Mouse (Mus musculus) hindlimb bud, embryonic 11.5 days (tissue): Measurements from ENCODE around the gene Rps5.
A peak's percentile ranks its signal among the peaks of the same experiment; 100 is the strongest.
"Not testable (repeated sequence)": the region's sequence is repeated elsewhere in the genome, so short reads cannot be mapped to it uniquely, and the experiment has no call there.

ENCODE experiments used
- DNase-seq: peaks from one replicate; pipeline ENCODE4 v3.0.0-alpha.2; 2012; ENCODE audit warnings: low read depth, low spot score; ENCODE audit errors: extremely low spot score

Gene Rps5

GRCm38 (mm10) chr7:12927191-12927680 lies 5.1 kb downstream of the Rps5 start, which contains the start of gene Rnf225:
Gene Rnf225, plus strand, starts transcription at chr7:12927416.
- no peak for DNase-seq

DNA sequence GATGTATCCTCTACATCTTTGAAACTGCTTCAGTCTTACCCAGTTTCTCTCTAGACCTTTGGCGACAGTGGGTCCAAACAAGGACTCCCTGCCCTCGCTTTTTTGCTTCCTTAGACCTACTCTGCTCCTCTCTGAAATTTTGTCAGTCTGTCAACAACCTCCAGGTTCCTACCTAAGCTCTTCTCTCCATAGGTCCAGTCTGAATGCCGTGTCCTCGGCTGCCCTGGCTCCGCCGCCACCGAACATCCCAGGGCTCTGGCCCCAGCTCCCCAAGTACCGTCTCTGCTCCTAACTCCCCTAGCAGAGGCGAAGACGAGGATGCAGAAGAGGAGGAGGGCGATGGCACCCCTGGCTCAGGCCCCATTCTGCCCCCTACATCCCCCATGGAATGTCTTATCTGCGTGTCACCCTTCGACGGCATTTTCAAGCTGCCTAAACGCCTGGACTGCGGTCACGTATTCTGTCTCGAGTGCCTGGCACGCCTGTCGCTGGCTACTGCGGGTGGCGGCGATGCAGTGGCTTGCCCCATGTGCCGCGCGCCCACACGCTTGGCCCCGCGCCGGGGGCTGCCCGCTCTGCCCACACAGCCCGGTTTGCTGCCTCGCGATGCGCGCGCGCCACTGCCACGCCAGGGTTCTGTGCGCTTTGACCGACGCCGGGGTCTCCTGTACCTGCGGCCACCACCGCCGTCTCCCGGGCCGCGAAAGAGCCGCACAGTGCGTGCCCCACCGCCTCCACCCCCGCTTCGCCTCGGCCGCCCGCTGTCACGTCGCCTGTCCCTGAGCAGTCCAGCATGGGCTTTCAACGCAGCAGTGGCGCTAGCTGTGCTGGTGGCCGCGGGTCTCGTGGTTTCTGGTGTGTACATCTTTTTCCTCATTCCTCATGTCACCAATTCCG lies 5.9 kb downstream of the Rps5 start:
- no peak for DNase-seq

- DNase-seq: no peak
These were observed 11.6 kb downstream of the Rps5 start for GRCm38 (mm10) chr7:12933615-12934140.

- DNase-seq: no peak
These were observed 12.7 kb downstream of the Rps5 start for GRCm38 (mm10) chr7:12934808-12935207.

GRCm38 (mm10) chr7:12937254-12937803 lies 15.2 kb downstream of the Rps5 start:
- not testable (repeated sequence) for DNase-seq

DNA sequence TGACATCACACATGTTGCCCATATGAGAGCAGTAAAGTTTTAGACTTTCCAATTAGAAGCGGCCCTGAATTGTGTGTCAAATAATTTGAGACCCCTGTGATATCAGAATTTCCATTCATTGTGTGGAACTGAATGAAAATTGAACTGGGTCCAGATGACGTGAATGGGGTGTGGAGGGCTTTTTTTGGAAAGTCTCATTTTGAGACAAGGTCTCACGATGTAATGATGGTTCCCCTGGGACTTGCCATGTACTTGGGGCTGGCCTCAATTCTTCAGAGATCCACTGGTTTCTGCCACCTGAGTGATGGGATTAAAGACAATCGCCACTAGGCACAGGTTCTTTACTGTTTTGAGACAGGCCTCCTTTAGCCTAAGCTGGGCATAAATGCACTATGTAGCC lies 18.5 kb downstream of the Rps5 start:
- DNase-seq: no peak

GRCm38 (mm10) chr7:12943488-12943887 lies 21.4 kb downstream of the Rps5 start:
- DNase-seq: no peak

DNA sequence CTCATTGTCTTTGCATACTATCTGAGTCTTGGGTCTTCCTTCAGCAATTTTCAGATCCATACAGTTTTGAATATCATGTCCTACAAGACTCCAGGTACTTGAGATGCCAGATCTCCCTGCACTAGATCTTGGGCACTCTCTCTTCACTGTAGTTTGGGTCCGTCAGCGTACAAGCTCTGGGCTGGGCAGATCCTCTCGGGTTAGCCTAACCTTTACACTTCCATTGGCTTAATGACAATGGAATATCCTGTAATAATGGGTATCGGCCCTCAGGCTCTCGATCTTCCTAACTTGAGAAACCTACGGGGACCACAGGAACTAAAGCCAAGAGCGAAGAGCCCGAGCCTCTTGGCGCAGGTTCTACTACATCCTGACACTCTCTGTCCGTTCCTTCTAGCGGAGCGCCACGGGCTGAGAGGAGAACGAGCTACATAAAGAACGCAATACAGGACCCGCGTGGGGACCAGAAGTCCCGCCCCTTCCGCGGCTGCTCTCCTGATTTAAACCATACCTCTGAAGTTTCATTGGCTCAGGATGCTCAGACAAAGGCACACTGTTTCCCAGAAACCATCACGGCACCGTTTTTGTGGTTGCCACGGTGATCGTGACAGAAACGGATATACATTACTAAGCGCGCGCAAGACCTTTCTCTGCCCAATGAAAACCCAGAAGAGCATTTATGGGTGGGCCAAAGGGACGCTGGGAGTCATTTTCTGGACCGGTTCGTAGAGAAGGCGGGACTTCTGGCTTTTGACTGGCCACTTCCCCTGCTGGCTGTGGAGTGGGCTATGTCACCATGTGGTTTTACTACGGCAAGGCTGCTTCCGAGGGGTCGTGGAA lies 27.2 kb downstream of the Rps5 start:
- DNase-seq: peak; percentile 86

DNA sequence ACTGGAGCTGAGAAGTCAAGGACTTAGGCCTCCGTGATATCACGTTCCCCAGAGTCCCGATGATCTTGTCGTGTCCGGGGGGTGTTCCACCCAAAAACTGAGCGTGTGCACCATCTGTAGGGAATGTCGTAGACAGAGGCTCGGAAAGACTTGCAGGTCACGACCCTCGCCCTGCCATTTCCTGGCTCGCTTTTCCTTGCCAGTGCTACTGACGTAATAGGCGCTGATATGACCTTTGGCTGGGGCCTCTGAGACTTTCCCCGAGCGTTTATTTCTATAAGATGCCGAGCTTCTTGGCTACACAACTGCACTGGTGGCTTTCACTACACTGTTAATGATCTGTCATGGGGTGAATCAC lies 27.8 kb downstream of the Rps5 start:
- no peak for DNase-seq

- DNase-seq: no peak
These were observed 32.8 kb downstream of the Rps5 start for GRCm38 (mm10) chr7:12954896-12955295.

DNA sequence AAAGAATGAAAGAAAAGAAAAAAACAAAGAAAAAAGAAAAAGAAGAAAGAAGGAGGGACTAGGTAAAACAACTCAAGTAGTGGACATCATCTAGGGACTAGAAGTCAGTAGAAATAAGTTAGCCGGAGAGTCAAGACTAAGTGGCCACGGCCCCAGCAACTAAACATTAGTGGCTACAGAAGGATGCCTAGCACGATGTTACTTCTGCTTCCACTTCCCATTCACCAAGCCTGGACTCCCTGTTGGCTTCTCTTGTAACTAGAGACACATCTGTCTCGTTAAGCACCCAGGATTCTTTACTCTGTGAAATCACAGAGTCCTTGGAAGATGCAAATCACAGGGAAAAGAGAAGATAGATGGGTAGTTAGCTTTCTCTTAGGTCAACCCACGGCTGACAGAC lies 35.4 kb downstream of the Rps5 start:
- DNase-seq: no peak

- DNase-seq: no peak
These were observed 36.9 kb downstream of the Rps5 start for GRCm38 (mm10) chr7:12958948-12959347.

- DNase-seq: no peak
These were observed 37.6 kb downstream of the Rps5 start for GRCm38 (mm10) chr7:12959718-12960117.

GRCm38 (mm10) chr7:12961511-12962141 lies 39.5 kb downstream of the Rps5 start:
- no peak for DNase-seq

GRCm38 (mm10) chr7:12965678-12966091 lies 43.6 kb downstream of the Rps5 start, which contains the start of gene Zfp324:
Gene Zfp324, plus strand, starts transcription at chr7:12965838.
- DNase-seq: no peak

GRCm38 (mm10) chr7:12966104-12966845 lies 44.2 kb downstream of the Rps5 start:
- no peak for DNase-seq

GRCm38 (mm10) chr7:12970906-12971305 lies 48.8 kb downstream of the Rps5 start:
- no peak for DNase-seq
